Mouse (Mus musculus) spleen, adult 2 months (tissue): ENCODE results near the gene Fam120c. TPM values are rescaled to one million over a fixed set of nuclear protein-coding genes. Genes with fewer than 3 reads are reported as not detected.
A peak's percentile ranks its signal among the peaks of the same experiment; 100 is the strongest.

Source experiments
- DNase-seq, 2 experiments: peaks; one replicate each; pipeline versions ENCODE4 v3.0.0 to v3.0.0-alpha.2; 2012 to 2021; ENCODE audit warnings: low spot score in 2 of 2, low read depth in 1 of 2
- H3K27ac ChIP-seq: fragments of 200-500 bp; 2 replicates; pipeline ENCODE4 v1.5.1; 2012; ENCODE audit warnings: low read length, inconsistent platforms; ENCODE audit not compliant: insufficient read depth
- H3K27me3 ChIP-seq: fragments of 200-500 bp; 2 replicates; pipeline ENCODE4 v1.6.1; 2012; ENCODE audit warnings: mild to moderate bottlenecking, moderate library complexity, low read length, inconsistent platforms; ENCODE audit not compliant: control insufficient read depth, insufficient read depth
- H3K36me3 ChIP-seq: fragments of 200-500 bp; 2 replicates; pipeline ENCODE4 v1.6.1; 2012; ENCODE audit warnings: mild to moderate bottlenecking, low read length, inconsistent platforms; ENCODE audit not compliant: control insufficient read depth, insufficient read depth
- H3K4me1 ChIP-seq: fragments of 200-500 bp; 2 replicates; pipeline ENCODE4 v1.6.1; 2011; ENCODE audit warnings: inconsistent platforms; ENCODE audit not compliant: control insufficient read depth, insufficient read depth, insufficient read length
- H3K4me3 ChIP-seq: fragments of 200-500 bp; 2 replicates; pipeline ENCODE4 v1.5.1; 2011; ENCODE audit warnings: mild to moderate bottlenecking, inconsistent platforms; ENCODE audit not compliant: insufficient read depth, insufficient read length; ENCODE audit errors: extremely low read depth
- CTCF ChIP-seq: fragments of 200-500 bp; IDR thresholded peaks from 2 replicates; pipeline ENCODE4 v1.5.1; 2011; ENCODE audit warnings: mild to moderate bottlenecking, inconsistent platforms; ENCODE audit not compliant: insufficient read depth, insufficient read length, insufficient replicate concordance; ENCODE audit errors: extremely low read depth
- POLR2A ChIP-seq: fragments of 200-500 bp; IDR thresholded peaks from 2 replicates; pipeline ENCODE4 v1.6.1; 2011; ENCODE audit warnings: low read depth, low read length, inconsistent platforms
- WGBS: fragments of 180-500 bp; shearing (Covaris S2); methylation state at CpG from one replicate; pipeline ENCODE4 v1.1.7; 2018; 5-methylcytosine and 5-hydroxymethylcytosine counted together
- polyA plus RNA-seq: library from polyadenylated mRNA; depleted of rRNA; stranded (reverse); fragments of >200 nt; gene quantifications from 2 replicates; pipeline ENCODE4 v1.2.3, GENCODE M21; 2012; rRNA removed

Fam120c gene
- 1.5 and 1.9 TPM in 2 replicates for polyA plus RNA-seq

GRCm38 (mm10) chrX:151343761-151344500 is at the start of gene Fam120c:
TSS of gene Fam120c (plus strand) at chrX:151344175.
- Histone ChIP-seq H3K4me1 (no peaks in the 10 kb centered on the region), H3K27ac (peak within 1 kb of the TSS; percentile 96), H3K4me3 (peak within 1 kb of the TSS; percentile 89), H3K36me3 (no peaks in the 10 kb centered on the region), H3K27me3 (no peaks in the 10 kb centered on the region)
- peak; percentile 70 to 79 for DNase-seq
- 29% methylated on average over 49 of the region's 56 CpGs for WGBS
- TF ChIP-seq POLR2A (no peak; the same call in 1 of the 2 replicates), CTCF (no peak)

DNA sequence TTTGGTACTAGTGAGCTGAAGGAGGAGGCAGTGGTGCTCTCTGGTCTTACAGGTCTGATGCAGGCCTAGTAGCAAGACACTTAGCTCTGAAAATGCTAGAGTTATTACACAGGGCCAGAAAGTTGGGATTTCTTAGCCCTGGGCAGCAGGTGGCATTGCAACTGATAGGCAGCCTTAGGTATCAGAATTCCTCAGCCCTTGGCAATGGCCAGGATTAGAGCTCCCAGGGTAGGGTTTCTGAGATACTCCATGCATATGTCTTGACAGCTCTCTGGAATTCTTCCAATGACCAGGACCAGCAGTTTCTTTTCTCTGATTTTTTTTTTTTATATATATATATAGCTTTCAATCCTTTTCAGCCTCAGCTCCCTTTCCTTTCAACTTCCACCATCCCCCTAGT is 45.6 kb upstream of the Fam120c start:
- no peak overlapping the region for H3K27ac ChIP-seq
- no peaks in the 10 kb centered on the region for H3K4me1 ChIP-seq
- TF ChIP-seq CTCF (no peak), POLR2A (no peak)

DNA sequence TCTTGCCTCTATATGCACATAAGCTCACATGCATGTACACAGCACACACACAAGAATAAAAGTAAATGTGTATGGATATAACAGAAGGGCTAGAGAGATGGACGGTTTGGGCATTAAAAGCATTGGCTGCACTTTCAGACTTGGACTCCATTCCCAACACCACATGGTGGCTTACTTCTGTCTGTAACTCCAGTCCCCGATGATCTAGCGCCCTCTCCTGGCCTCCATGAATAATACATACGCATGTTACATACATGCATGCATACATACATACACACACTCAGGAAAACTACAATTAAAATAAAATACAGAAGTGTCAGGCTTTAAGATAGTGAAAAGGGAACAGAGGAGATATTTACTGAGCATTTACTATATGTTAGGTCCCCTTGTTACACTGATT is 30.2 kb upstream of the Fam120c start:
- no peak for TF ChIP-seq CTCF
- TF ChIP-seq POLR2A = no peak
- H3K27me3 ChIP-seq = no peaks in the 10 kb centered on the region
- WGBS = 75% methylated on average over 4 of the region's 4 CpGs
- H3K36me3 ChIP-seq = no peaks in the 10 kb centered on the region
- no peaks in the 10 kb centered on the region for H3K4me1 ChIP-seq
- H3K27ac ChIP-seq = no peak overlapping the region
- DNase-seq = no peak
- no peak overlapping the region for H3K4me3 ChIP-seq

More for the DNA sequence above, 45.6 kb upstream of the Fam120c start:
- no peak overlapping the region for H3K4me3 ChIP-seq
- no peaks in the 10 kb centered on the region for H3K36me3 ChIP-seq
- no peaks in the 10 kb centered on the region for H3K27me3 ChIP-seq
- no peak for DNase-seq

- Histone ChIP-seq H3K4me3 (no peak overlapping the region), H3K36me3 (no peaks in the 10 kb centered on the region), H3K27ac (no peak overlapping the region), H3K27me3 (no peaks in the 10 kb centered on the region), H3K4me1 (no peaks in the 10 kb centered on the region)
- no peak for TF ChIP-seq POLR2A
- no peak for TF ChIP-seq CTCF
- no peak for DNase-seq
- 86% methylated on average over 2 of the region's 2 CpGs for WGBS
Measured at GRCm38 (mm10) chrX:151333615-151334014, 10.4 kb upstream of the Fam120c start.

GRCm38 (mm10) chrX:151337804-151338203 is 6.2 kb upstream of the Fam120c start:
- Histone ChIP-seq H3K4me1 (no peaks in the 10 kb centered on the region), H3K36me3 (no peaks in the 10 kb centered on the region), H3K4me3 (no peak overlapping the region), H3K27ac (no peak overlapping the region), H3K27me3 (no peaks in the 10 kb centered on the region)
- TF ChIP-seq CTCF (no peak), POLR2A (no peak)
- no peak for DNase-seq
- 85% methylated on average over 4 of the region's 4 CpGs for WGBS

DNA sequence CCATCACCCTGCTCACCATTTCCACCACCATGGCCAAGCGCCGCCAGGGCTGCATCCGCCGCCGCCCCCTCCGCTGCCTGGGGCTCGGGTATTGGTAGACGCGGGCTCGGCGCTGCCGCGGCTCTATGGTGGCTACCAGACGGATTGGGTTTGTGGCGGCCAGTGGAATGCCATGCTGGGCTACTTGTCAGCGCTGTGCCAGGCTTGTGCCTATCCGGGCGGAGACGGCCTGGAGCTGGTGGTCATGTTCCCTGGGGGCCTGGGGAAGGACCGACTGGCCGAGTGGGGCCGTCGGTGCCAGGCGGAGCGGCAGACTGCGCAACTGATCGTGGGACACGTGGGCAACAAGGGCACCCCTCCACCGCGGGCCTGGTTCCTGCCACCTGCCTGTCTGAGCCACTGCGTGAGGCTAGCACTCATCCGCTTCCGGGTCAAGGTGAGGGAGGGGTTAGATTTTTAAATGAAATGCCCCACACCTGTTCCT is 568 bp downstream of the Fam120c start:
- TF ChIP-seq POLR2A (peak; percentile 12; the same call in 1 of the 2 replicates), CTCF (no peak)
- DNase-seq = peak; percentile 21 to 54
- no peaks in the 10 kb centered on the region for H3K27me3 ChIP-seq
- WGBS = 27% methylated on average over 33 of the region's 33 CpGs
- peak overlapping the region; percentile 89 for H3K4me3 ChIP-seq
- H3K4me1 ChIP-seq = no peaks in the 10 kb centered on the region
- H3K27ac ChIP-seq = peak overlapping the region; percentile 88
- H3K36me3 ChIP-seq = no peaks in the 10 kb centered on the region
